Mouse (Mus musculus): ENCODE measurements around the gene Cdk11b.
"Not testable (repeated sequence)": the region's sequence is repeated elsewhere in the genome, so short reads cannot be mapped to it uniquely, and the experiment has no call there.

DNA sequence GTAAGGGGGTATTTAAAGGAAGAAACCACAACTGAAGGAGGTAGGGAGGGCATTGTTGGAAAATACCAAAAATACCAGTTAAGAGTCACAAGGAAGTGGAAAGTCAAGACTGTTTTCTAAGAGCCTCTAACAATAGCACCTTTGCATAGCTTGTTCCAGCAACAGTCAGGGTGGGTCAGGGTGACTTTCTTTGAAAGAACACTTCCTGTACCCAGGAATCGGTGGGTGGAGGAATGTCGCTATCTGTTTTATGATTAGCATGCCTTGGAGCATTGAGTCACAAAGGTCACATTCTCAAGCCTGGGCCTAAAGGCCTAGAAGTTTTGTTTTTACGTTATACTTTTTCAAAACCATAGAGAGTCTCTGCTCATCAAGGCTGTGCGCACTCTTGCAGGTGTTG, 63.1 kb downstream of the Cdk11b start:
- TF ChIP-seq CTCF (IDR thresholded peaks at IDR 0.05; ENCODE audit: control insufficient read depth, insufficient read depth, low read length); POLR2A (IDR thresholded peaks at IDR 0.05; ENCODE audit: borderline replicate concordance, control insufficient read depth, low read depth, low read length): not testable (repeated sequence)
